Mouse (Mus musculus) kidney, adult 2 months (tissue): ENCODE data around the gene Zbtb20. TPM values are rescaled to one million over a fixed set of nuclear protein-coding genes. Genes with fewer than 3 reads are reported as not detected.
A peak's percentile ranks its signal among the peaks of the same experiment; 100 is the strongest.

Source experiments
- DNase-seq: peaks from one replicate; pipeline ENCODE4 v3.0.0; 2021
- H3K27ac ChIP-seq: fragments of 200-500 bp; 2 replicates; pipeline ENCODE4 v1.5.1; 2012; ENCODE audit warnings: low read depth, low read length, control low read depth, inconsistent platforms; ENCODE audit not compliant: insufficient read depth
- H3K27me3 ChIP-seq: fragments of 200-500 bp; replicated peaks from 2 replicates; pipeline ENCODE4 v1.6.1; 2012; ENCODE audit warnings: mild to moderate bottlenecking, moderate library complexity, low read length, inconsistent platforms; ENCODE audit not compliant: control insufficient read depth, insufficient read depth
- H3K36me3 ChIP-seq: fragments of 200-500 bp; 2 replicates; pipeline ENCODE4 v1.6.1; 2012; ENCODE audit warnings: mild to moderate bottlenecking, moderate library complexity, low read length, inconsistent platforms; ENCODE audit not compliant: control insufficient read depth, insufficient read depth
- H3K4me1 ChIP-seq: fragments of 200-500 bp; 2 replicates; pipeline ENCODE4 v1.6.1; 2011; ENCODE audit warnings: low read length; ENCODE audit not compliant: control insufficient read depth, insufficient read depth
- H3K4me3 ChIP-seq: fragments of 200-500 bp; 2 replicates; pipeline ENCODE4 v1.5.1; 2011; ENCODE audit warnings: mild to moderate bottlenecking, low read depth, low read length, control low read depth; ENCODE audit not compliant: insufficient read depth
- CTCF ChIP-seq: fragments of 200-500 bp; conservative IDR thresholded peaks from 2 replicates; pipeline ENCODE4 v1.5.1; 2011; ENCODE audit warnings: low read depth, mild to moderate bottlenecking, control low read depth, low read length, moderate library complexity, mixed read lengths; ENCODE audit not compliant: insufficient read depth, insufficient read length
- POLR2A ChIP-seq: fragments of 200-500 bp; IDR thresholded peaks from one replicate; pipeline ENCODE4 v1.6.1; 2011; ENCODE audit warnings: low read depth, low read length, control low read depth
- WGBS: fragments of 180-500 bp; shearing (Covaris S2); methylation state at CpG from one replicate; pipeline ENCODE4 v1.1.7; 2018; 5-methylcytosine and 5-hydroxymethylcytosine counted together
- polyA plus RNA-seq: library from polyadenylated mRNA; depleted of rRNA; stranded (reverse); fragments of >200 nt; gene quantifications from 2 replicates; pipeline ENCODE4 v1.2.3, GENCODE M21; 2012

The Zbtb20 gene
- polyA plus RNA-seq, 1 experiment = 25.1 TPM

DNA sequence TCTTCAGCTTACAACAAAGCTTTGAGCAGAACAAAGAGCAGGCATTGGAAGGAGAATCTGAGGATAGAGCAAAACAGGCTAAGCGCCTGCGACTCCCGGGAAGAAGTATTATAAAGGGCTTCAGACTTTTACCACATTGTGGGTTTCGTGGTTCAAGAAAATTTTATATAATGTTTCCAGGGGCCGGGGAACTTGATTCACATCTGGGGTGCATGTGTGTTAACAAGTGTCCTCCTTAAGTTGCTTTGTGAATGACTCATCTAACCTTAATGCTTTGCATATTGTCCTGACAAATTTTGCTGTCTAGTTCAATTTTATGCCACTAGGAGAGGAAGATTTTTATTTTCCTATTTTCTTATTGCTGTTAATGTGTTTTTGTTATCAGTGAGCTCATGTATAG is 3.6 kb upstream of the Zbtb20 start:
- H3K36me3 ChIP-seq = no peaks in the 10 kb centered on the region
- no peaks in the 10 kb centered on the region for H3K4me1 ChIP-seq
- TF ChIP-seq POLR2A = no peak
- TF ChIP-seq CTCF = no peak
- H3K27ac ChIP-seq = no peak overlapping the region
- 96% methylated on average over 5 of the region's 5 CpGs for WGBS
- H3K27me3 ChIP-seq = no peaks in the 10 kb centered on the region
- no peak overlapping the region for H3K4me3 ChIP-seq
- DNase-seq = no peak

DNA sequence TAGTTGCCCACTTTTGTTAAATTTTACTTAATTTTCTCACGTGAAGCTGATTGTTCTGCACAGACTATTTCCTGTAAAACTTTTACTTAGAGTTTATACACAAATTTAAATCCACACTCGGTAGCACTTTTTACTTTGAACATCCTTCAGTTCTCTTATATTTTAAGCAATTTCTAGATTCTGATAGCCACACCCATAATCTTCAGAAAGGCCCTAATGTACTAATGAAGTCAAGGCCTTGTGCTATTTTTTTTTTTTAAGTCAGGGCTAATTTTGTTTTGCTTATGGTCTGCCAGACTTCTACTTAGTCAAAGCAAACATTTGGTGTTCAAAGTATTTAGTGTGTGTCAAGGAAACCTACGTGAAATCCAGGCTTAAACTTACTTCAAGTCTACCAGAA is 1.7 kb upstream of the Zbtb20 start:
- Histone ChIP-seq H3K4me1 (peaks cover 8% of the 10 kb centered on the region; the same call in 1 of the 2 replicates), H3K27ac (no peak overlapping the region), H3K36me3 (no peaks in the 10 kb centered on the region), H3K27me3 (no peaks in the 10 kb centered on the region), H3K4me3 (no peak overlapping the region)
- WGBS = 48% methylated on average over 3 of the region's 3 CpGs
- no peak for DNase-seq
- no peak for TF ChIP-seq CTCF
- TF ChIP-seq POLR2A = no peak

DNA sequence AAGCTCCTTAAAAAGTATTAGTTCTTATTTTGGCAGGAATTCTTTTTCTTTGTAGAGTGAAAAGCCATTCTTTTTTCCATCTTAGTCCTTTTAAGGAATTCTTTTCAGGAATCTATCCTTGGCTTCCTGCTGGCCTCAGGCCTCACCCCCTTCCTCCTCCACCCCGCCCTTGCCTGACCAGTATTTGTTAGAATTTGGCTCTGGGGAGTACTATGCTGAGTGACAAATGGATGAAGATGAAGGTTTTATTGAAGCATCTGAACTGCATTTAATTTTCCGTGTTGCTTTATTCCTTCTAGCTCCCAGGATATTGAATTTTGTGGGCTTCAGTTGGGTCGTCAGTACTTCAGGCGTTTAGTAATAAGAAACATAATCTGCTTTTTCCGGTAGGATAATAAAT is 1.2 kb upstream of the Zbtb20 start:
- Histone ChIP-seq H3K36me3 (no peaks in the 10 kb centered on the region), H3K27me3 (no peaks in the 10 kb centered on the region), H3K4me1 (peaks cover 8% of the 10 kb centered on the region; the same call in 1 of the 2 replicates), H3K27ac (peak overlapping the region; percentile 95), H3K4me3 (peak overlapping the region; percentile 49)
- 2% methylated on average over 5 of the region's 5 CpGs for WGBS
- no peak for TF ChIP-seq POLR2A
- TF ChIP-seq CTCF = no peak
- peak; percentile 67 for DNase-seq

DNA sequence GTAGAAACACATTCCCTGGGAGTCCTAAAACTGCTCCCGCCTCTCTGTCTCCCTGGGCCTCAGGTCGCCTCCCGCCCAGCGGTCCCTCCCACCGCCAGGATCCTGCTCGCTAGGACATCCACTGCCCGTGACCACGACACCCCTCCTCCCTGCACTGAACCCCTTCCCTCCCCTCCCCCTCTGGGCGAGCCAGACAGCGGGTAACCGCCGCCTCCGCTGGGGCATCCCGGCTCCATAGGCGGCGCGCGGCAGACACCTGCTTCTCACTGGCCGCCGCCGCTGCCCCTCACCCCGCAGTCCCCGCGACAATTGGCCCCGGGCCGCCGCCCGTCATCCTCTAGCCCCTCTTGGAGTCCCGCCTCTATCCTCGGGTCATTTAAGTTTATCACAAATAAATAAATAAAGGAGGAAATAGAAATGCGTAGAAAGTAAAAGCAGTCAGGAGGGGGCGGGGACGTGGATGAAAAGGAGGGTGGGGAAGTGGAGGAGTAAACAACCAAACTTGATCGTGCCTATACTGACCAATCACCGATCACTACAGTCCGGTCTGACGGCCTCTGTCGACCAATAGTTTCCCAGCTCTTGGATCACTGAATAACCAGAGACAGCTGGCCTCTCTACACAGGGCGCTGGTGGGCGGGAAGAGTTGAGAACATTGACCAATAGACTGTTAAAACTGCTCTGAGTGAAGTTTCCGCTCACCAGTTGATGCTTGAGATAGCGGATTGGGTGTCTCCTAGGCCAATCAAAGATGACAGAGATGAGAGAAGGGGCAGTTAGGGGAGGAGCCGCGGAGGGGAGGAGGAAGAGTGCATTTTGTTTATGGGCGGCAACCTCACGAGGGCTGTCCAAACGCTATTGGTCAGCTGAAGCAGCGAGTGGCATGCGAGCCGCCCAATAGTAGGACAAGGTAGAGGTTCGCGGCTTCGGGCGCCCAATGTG is 500 bp upstream of the Zbtb20 start:
- WGBS = under 1% methylated on average over 54 of the region's 54 CpGs
- TF ChIP-seq CTCF (no peak), POLR2A (peak; percentile 74)
- DNase-seq = peak; percentile 100
- Histone ChIP-seq H3K4me3 (peak overlapping the region; percentile 49), H3K27me3 (no peaks in the 10 kb centered on the region), H3K27ac (peak overlapping the region; percentile 95), H3K36me3 (no peaks in the 10 kb centered on the region), H3K4me1 (peaks cover 8% of the 10 kb centered on the region; the same call in 1 of the 2 replicates)

DNA sequence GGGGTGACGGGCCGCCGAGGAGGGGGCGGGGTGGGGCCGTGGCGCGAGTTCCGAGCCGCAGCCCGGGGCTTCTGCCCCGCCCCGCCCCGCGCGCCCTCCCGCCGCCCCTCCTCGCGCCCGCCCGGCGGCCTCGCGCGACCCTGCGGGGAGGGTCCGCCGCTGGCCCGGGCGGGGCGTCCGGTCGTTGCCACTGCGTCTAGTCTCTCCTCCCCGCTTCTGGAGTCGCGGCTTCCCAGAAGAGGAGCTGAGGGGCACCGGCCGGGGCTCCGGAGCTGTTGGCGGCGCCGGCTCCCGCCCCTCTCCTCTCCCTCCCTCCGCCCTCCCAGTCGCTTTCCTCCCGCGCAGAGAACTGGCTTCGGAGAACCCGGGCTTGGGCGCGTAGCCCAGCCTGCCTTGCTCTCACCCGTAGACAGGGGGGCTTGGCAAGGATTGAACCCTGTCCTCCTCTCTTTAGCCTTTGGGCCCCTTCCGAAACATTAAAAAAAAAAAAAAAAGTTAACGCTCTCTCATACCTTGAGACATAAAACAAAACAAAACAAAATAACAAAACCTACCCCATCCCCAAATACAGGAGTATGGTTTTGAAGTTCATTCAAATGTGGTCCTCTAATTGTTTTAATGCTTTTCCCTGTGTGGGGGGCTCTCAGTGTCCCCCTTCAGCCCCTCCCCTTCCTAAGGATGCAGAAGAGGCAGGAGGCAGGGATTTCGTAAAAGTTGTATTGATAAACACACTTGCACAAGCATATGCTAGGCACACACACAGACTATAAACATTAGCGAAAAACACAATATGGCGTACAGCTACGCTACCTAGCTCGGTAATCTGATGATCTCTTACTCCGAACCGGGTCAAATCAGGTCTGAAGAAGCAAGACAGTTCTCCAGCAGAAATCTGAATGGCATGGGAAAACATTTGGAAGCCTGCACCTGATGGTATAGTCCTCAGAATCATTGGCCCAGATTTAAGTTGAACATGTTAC is 630 bp downstream of the Zbtb20 start:
- peak; percentile 90 for DNase-seq
- peaks cover 8% of the 10 kb centered on the region; the same call in 1 of the 2 replicates for H3K4me1 ChIP-seq
- TF ChIP-seq POLR2A (peak; percentile 45), CTCF (0 out of 2 replicates have a peak, but pooled peaks have one; percentile 5)
- H3K27ac ChIP-seq = peak overlapping the region; percentile 92
- no peaks in the 10 kb centered on the region for H3K36me3 ChIP-seq
- H3K4me3 ChIP-seq = peak overlapping the region; percentile 69
- H3K27me3 ChIP-seq = no peaks in the 10 kb centered on the region
- WGBS = 2% methylated on average over 54 of the region's 62 CpGs

DNA sequence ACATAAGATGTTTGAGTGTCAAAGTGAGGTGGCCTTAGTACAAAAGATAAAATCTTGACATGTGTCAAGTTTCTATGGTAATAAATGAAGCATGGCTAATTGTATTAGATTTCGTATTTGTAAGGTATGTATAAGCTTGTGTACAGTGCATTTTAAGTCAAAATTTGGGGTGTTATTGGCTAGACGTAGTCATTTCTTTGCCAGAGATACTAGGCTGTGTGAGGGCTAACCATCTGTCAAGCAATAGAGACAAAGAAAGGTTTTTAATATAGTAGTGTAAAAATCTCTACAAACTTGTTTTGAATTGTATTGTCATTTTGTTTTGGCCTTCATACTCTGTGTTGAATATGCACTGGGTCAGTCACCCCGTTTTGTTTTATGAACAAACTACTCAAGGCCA is 4.4 kb downstream of the Zbtb20 start:
- Histone ChIP-seq H3K27me3 (no peaks in the 10 kb centered on the region), H3K4me1 (peaks cover 8% of the 10 kb centered on the region; the same call in 1 of the 2 replicates), H3K36me3 (no peaks in the 10 kb centered on the region), H3K4me3 (no peak overlapping the region), H3K27ac (no peak overlapping the region)
- no peak for DNase-seq
- no peak for TF ChIP-seq CTCF
- TF ChIP-seq POLR2A = no peak
- 75% methylated on average over 3 of the region's 3 CpGs for WGBS

DNA sequence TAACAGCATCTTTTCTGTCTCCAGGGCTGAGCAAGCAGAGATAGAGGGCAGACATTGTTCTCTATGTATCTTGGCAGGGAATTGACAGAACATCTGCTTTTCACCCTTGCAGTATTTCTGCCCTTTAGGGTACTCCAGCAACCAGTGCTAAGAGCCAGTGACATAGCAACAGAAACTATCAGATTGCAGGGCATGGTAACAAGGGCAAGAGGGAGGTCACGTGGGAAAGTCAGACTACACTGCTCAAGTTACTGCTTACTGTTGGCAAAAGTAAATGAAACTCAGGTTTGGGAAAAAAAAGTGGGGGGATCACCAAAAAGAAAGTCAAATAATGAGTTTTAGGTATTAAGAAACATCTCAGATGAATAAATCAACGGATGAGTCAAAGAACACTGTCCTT is 9.9 kb downstream of the Zbtb20 start:
- H3K4me3 ChIP-seq = no peak overlapping the region
- no peak overlapping the region for H3K27ac ChIP-seq
- H3K27me3 ChIP-seq = no peaks in the 10 kb centered on the region
- peaks cover 2% of the 10 kb centered on the region; the same call in 1 of the 2 replicates for H3K4me1 ChIP-seq
- no peak for DNase-seq
- WGBS = 53% methylated on average over 2 of the region's 2 CpGs
- TF ChIP-seq CTCF (no peak), POLR2A (no peak)
- H3K36me3 ChIP-seq = no peaks in the 10 kb centered on the region
